Mouse (Mus musculus) heart, postnatal 4 days (tissue): ENCODE data around the gene Btbd10. TPM values are rescaled to one million over a fixed set of nuclear protein-coding genes. Genes with fewer than 3 reads are reported as not detected.

Experiments
- DNase-seq: peaks from one replicate; pipeline ENCODE4 v3.0.0; 2021
- total RNA-seq, 2 experiments: library from RNA; stranded (reverse); gene quantifications; 2 replicates each; pipeline ENCODE4 v1.2.3; 2021

The Btbd10 gene
- 10 to 100 TPM; 20.4 to 21.9 TPM for total RNA-seq

GRCm38 (mm10) chr7:113368746-113369619 lies at the start of gene Btbd10:
Gene Btbd10 (minus strand): TSS chr7:113369392.
- DNase-seq: peak; percentile 99

GRCm38 (mm10) chr7:113416536-113416935 lies 47.3 kb upstream of the Btbd10 start:
- DNase-seq: no peak

GRCm38 (mm10) chr7:113415256-113415655 lies 46.1 kb upstream of the Btbd10 start:
- no peak for DNase-seq

- no peak for DNase-seq
Observed at GRCm38 (mm10) chr7:113408712-113409111, 39.5 kb upstream of the Btbd10 start.

- no peak for DNase-seq
Observed at GRCm38 (mm10) chr7:113398083-113398482, 28.9 kb upstream of the Btbd10 start.

GRCm38 (mm10) chr7:113396661-113397060 lies 27.5 kb upstream of the Btbd10 start:
- no peak for DNase-seq

- no peak for DNase-seq
Observed at GRCm38 (mm10) chr7:113391619-113392018, 22.4 kb upstream of the Btbd10 start.

GRCm38 (mm10) chr7:113388470-113388869 lies 19.3 kb upstream of the Btbd10 start, which contains the start of gene Pth:
Gene Pth (minus strand): TSS chr7:113388570.
- no peak for DNase-seq

- DNase-seq: peak; percentile 80
Observed at GRCm38 (mm10) chr7:113377875-113378658, 8.9 kb upstream of the Btbd10 start.

- no peak for DNase-seq
Observed at GRCm38 (mm10) chr7:113372682-113373081, 3.5 kb upstream of the Btbd10 start.

GRCm38 (mm10) chr7:113369620-113370340 lies 588 bp upstream of the Btbd10 start:
- peak; percentile 78 for DNase-seq

GRCm38 (mm10) chr7:113367440-113367839 lies 1.8 kb downstream of the Btbd10 start:
- DNase-seq: no peak

GRCm38 (mm10) chr7:113349089-113349488 lies 20.1 kb downstream of the Btbd10 start:
- no peak for DNase-seq

GRCm38 (mm10) chr7:113347694-113348093 lies 21.5 kb downstream of the Btbd10 start:
- no peak for DNase-seq

GRCm38 (mm10) chr7:113347271-113347670 lies 21.9 kb downstream of the Btbd10 start:
- peak; percentile 16 for DNase-seq

GRCm38 (mm10) chr7:113335250-113335649 lies 33.9 kb downstream of the Btbd10 start:
- DNase-seq: no peak

- DNase-seq: no peak
Observed at GRCm38 (mm10) chr7:113334036-113334435, 35.2 kb downstream of the Btbd10 start.

- DNase-seq: no peak
Observed at GRCm38 (mm10) chr7:113320128-113320527, 49.1 kb downstream of the Btbd10 start.

GRCm38 (mm10) chr7:113311784-113312183 lies 57.4 kb downstream of the Btbd10 start:
- DNase-seq: peak; percentile 73

- DNase-seq: no peak
Observed at GRCm38 (mm10) chr7:113310136-113310535, 59.1 kb downstream of the Btbd10 start.

GRCm38 (mm10) chr7:113297813-113298212 lies 71.4 kb downstream of the Btbd10 start:
- DNase-seq: no peak

GRCm38 (mm10) chr7:113295077-113295890 lies 73.9 kb downstream of the Btbd10 start:
- DNase-seq: no peak
